In genomic region chr17:80947075-80947960, GRCm38 (mm10) we compare ENCODE assay signal across 16 mouse cellular contexts. TPM values are rescaled to one million over a fixed set of nuclear protein-coding genes. Genes with fewer than 3 reads are reported as not detected.
A peak's percentile ranks its signal among the peaks of the same experiment; 100 is the strongest.
DNase-seq lines count a peak whose midpoint lies in the region; ATAC-seq and TF ChIP-seq lines count a peak whose summit lies in the region.
"Had no signal": no experiment of that assay in that cellular context is flagged by ENCODE, and none has a peak within 500 bp of the region (broad histone marks: within the 10 kb centered on the region; RNA-seq: fewer than 3 reads in every experiment).

No protein-coding gene starts in this region.

- 8% methylated on average over 12 of the region's 12 CpGs for WGBS in cerebellum, adult 2 months
- 73% methylated on average over 12 of the region's 12 CpGs for WGBS in hindbrain, embryonic 16.5 days
- 78% methylated on average over 12 of the region's 12 CpGs for WGBS in neural tube, embryonic 14.5 days

- no peak for ATAC-seq in hindbrain, embryonic 16.5 days
- no peak for ATAC-seq in neural tube, embryonic 14.5 days (ENCODE audit: low read depth)
- ATAC-seq: activated CD4-positive, CD25-positive, alpha-beta regulatory T cell, adult 4 months had no signal

- H3K9me3 ChIP-seq in hindbrain, embryonic 16.5 days (ENCODE audit: control insufficient read depth, low read length) = no peaks in the 10 kb centered on the region
- no peaks in the 10 kb centered on the region for H3K9me3 ChIP-seq in neural tube, embryonic 14.5 days (ENCODE audit: control insufficient read depth, low read length)
- H3K9me3 ChIP-seq: liver, embryonic 15.5 days had no signal

- no peaks in the 10 kb centered on the region for H3K27me3 ChIP-seq in cerebellum, adult 2 months (ENCODE audit: control insufficient read depth, insufficient read depth, low read length)
- no peaks in the 10 kb centered on the region for H3K27me3 ChIP-seq in hindbrain, embryonic 16.5 days (replicated peaks; ENCODE audit: control insufficient read depth, insufficient read depth, low read length)
- peaks cover 4% of the 10 kb centered on the region; the same call in 1 of the 2 replicates for H3K27me3 ChIP-seq in neural tube, embryonic 14.5 days (ENCODE audit: control insufficient read depth, insufficient read depth, low read length)
- H3K27me3 ChIP-seq: CH12.LX had no signal

- peak; percentile 41 to 62 for DNase-seq in cerebellum, adult 2 months
- DNase-seq in cerebellum, adult 8-10 months = no peak
- no peak for DNase-seq in layer of hippocampus, adult 2 months (ENCODE audit: low spot score in 2 of 2)
- no peak for DNase-seq in layer of hippocampus, postnatal 25 days (ENCODE audit: extremely low spot score in 1 of 2, low spot score in 1 of 2)
- DNase-seq in ovary, adult 18-20 months (ENCODE audit: low spot score) = no peak
- DNase-seq in gastrocnemius, postnatal 14 days = no peak
- DNase-seq: heart, adult 2 months; heart, postnatal 10 days; kidney, adult 18-20 months; left cerebral cortex, postnatal 4 days; lung, postnatal 14 days had no signal

- TF ChIP-seq POLR2A in cerebellum, adult 2 months (IDR thresholded peaks at IDR 0.05; ENCODE audit: borderline replicate concordance, insufficient read depth, low read length) = peak; percentile 40; the same call in 1 of the 2 replicates

- H3K27ac ChIP-seq in cerebellum, adult 2 months (ENCODE audit: insufficient read depth, low read length) = peak overlapping the region; percentile 57; the same call in 1 of the 2 replicates
- H3K27ac ChIP-seq in layer of hippocampus, adult 2 months = peak overlapping the region; percentile 86
- H3K27ac ChIP-seq in hindbrain, embryonic 16.5 days (ENCODE audit: low read depth, low read length) = no peak overlapping the region; the same call in 1 of the 2 replicates
- no peak overlapping the region for H3K27ac ChIP-seq in neural tube, embryonic 14.5 days (ENCODE audit: low read depth, low read length)
- H3K27ac ChIP-seq: heart, adult 2 months; liver, embryonic 15.5 days had no signal

- no peak overlapping the region for H3K9ac ChIP-seq in hindbrain, embryonic 16.5 days (ENCODE audit: low read depth, low read length)
- H3K9ac ChIP-seq in neural tube, embryonic 14.5 days (replicated peaks; ENCODE audit: low read depth, low read length) = 0 out of 2 replicates have a peak overlapping the region, but pooled peaks have one; percentile 26
- H3K9ac ChIP-seq: liver, embryonic 15.5 days had no signal

- no peaks in the 10 kb centered on the region for H3K36me3 ChIP-seq in hindbrain, embryonic 16.5 days (ENCODE audit: control insufficient read depth, insufficient read depth, low read length)
- H3K36me3 ChIP-seq in neural tube, embryonic 14.5 days (ENCODE audit: control insufficient read depth, insufficient read depth, low read length) = no peaks in the 10 kb centered on the region
- H3K36me3 ChIP-seq: liver, embryonic 15.5 days had no signal

- TF ChIP-seq CTCF in cerebellum, adult 2 months (IDR thresholded peaks at IDR 0.05; ENCODE audit: borderline replicate concordance, insufficient read depth, low read depth, low read length) = no peak
- TF ChIP-seq CTCF in layer of hippocampus, adult 2 months (conservative IDR thresholded peaks at IDR 0.05) = no peak

- intact Hi-C loops in gastrocnemius, postnatal 14 days (cut with DNase I; ENCODE audit: low total_unique reads) = no loop called here

- peaks cover 20% of the 10 kb centered on the region for H3K4me1 ChIP-seq in cerebellum, adult 2 months (ENCODE audit: control insufficient read depth, insufficient read depth, low read length)
- peaks cover 12% of the 10 kb centered on the region for H3K4me1 ChIP-seq in hindbrain, embryonic 16.5 days (ENCODE audit: control insufficient read depth, insufficient read depth, low read depth, low read length)
- peaks cover 15% of the 10 kb centered on the region; the same call in 1 of the 2 replicates for H3K4me1 ChIP-seq in neural tube, embryonic 14.5 days (ENCODE audit: control insufficient read depth, insufficient read depth, low read length)
- H3K4me1 ChIP-seq: liver, embryonic 15.5 days had no signal

- H3K4me3 ChIP-seq in cerebellum, adult 2 months (replicated peaks; ENCODE audit: insufficient read depth, low read depth, low read length) = peak overlapping the region; percentile 100
- peak overlapping the region; percentile 59 for H3K4me3 ChIP-seq in layer of hippocampus, adult 2 months
- H3K4me3 ChIP-seq in hindbrain, embryonic 16.5 days (ENCODE audit: low read length) = peak overlapping the region; percentile 39
- peak overlapping the region; percentile 40; the same call in 1 of the 2 replicates for H3K4me3 ChIP-seq in neural tube, embryonic 14.5 days (ENCODE audit: low read depth, low read length)
- H3K4me3 ChIP-seq: heart, adult 2 months; liver, embryonic 15.5 days had no signal

- H3K4me2 ChIP-seq in hindbrain, embryonic 16.5 days (ENCODE audit: low read length) = peak overlapping the region; percentile 57
- peak overlapping the region; percentile 60 for H3K4me2 ChIP-seq in neural tube, embryonic 14.5 days (ENCODE audit: low read depth, low read length)
- H3K4me2 ChIP-seq: liver, embryonic 15.5 days had no signal

RNA-seq across cellular contexts. Expression of gene Tmem178, which starts 2.9 kb away (rescaled TPM):
- polyA plus RNA-seq in cerebellum, adult 2 months (2012; rRNA removed) = 128 and 146 TPM in 2 replicates
- 100 to 1,000 TPM; 101 to 111 TPM for total RNA-seq in layer of hippocampus, adult 2 months (2021)
- 100 to 1,000 TPM; 102 to 109 TPM for total RNA-seq in layer of hippocampus, postnatal 25 days (2021)
- polyA plus RNA-seq in hindbrain, embryonic 16.5 days (2015; fragmentation: Nextera tagmentation; extraction: Ambion mirVana) = 26.5 and 29.4 TPM in 2 replicates
- polyA plus RNA-seq in neural tube, embryonic 14.5 days (2014; fragmentation: Nextera tagmentation; extraction: Ambion mirVana) = 37.2 and 37.3 TPM in 2 replicates
- total RNA-seq in gastrocnemius, postnatal 14 days (2021) = under 1 TPM; 0.72 to 1.00 TPM
- total RNA-seq: CH12.LX had no signal
- polyA plus RNA-seq: activated CD4-positive, CD25-positive, alpha-beta regulatory T cell, adult 4 months had no signal

Comparison
In these comparisons a context has a peak if more than half of its experiments do, and no peak if none do; other contexts are left out.
1. DNase-seq: peak in cerebellum, adult 2 months (2 of 2); none in cerebellum, adult 8-10 months (single experiment), layer of hippocampus, adult 2 months (0 of 2), layer of hippocampus, postnatal 25 days (0 of 2), ovary, adult 18-20 months (single experiment) and gastrocnemius, postnatal 14 days (single experiment).
2. H3K27ac ChIP-seq: peak in cerebellum, adult 2 months (single experiment) and layer of hippocampus, adult 2 months (single experiment); none in hindbrain, embryonic 16.5 days (single experiment) and neural tube, embryonic 14.5 days (single experiment).
3. H3K4me3 ChIP-seq: peak in every context shown above with its lines; median percentile 100 in cerebellum, adult 2 months; 59 in layer of hippocampus, adult 2 months; 40 in neural tube, embryonic 14.5 days; 39 in hindbrain, embryonic 16.5 days.
4. RNA of gene Tmem178, which starts 2.9 kb away (total RNA-seq): 101 to 111 TPM in layer of hippocampus, adult 2 months and 102 to 109 TPM in layer of hippocampus, postnatal 25 days; 0.72 to 1.00 TPM in gastrocnemius, postnatal 14 days; every median in the first group is over 10 times any median in the second.